Mouse (Mus musculus) brain, embryonic 14.5 days (tissue): ENCODE measurements at regions not wholly inside any gene's neighbourhood (a gene's known extent, or its start where the extent isn't known, plus 50 kb on each side); places are given as distances from the start of the nearest gene placed in this dataset.

Experiments
- CTCF ChIP-seq: fragments of 200-500 bp; IDR thresholded peaks from 2 replicates; pipeline ENCODE4 v1.5.1; 2012; ENCODE audit warnings: inconsistent platforms, mild to moderate bottlenecking, moderate library complexity, borderline replicate concordance; ENCODE audit not compliant: insufficient read depth, insufficient read length; ENCODE audit errors: extremely low read depth
- POLR2A ChIP-seq: fragments of 200-500 bp; IDR thresholded peaks from 2 replicates; pipeline ENCODE4 v1.6.1; 2012; ENCODE audit warnings: mild to moderate bottlenecking, inconsistent platforms, borderline replicate concordance; ENCODE audit not compliant: poor library complexity, insufficient read depth, insufficient read length, severe bottlenecking; ENCODE audit errors: extremely low read depth

DNA sequence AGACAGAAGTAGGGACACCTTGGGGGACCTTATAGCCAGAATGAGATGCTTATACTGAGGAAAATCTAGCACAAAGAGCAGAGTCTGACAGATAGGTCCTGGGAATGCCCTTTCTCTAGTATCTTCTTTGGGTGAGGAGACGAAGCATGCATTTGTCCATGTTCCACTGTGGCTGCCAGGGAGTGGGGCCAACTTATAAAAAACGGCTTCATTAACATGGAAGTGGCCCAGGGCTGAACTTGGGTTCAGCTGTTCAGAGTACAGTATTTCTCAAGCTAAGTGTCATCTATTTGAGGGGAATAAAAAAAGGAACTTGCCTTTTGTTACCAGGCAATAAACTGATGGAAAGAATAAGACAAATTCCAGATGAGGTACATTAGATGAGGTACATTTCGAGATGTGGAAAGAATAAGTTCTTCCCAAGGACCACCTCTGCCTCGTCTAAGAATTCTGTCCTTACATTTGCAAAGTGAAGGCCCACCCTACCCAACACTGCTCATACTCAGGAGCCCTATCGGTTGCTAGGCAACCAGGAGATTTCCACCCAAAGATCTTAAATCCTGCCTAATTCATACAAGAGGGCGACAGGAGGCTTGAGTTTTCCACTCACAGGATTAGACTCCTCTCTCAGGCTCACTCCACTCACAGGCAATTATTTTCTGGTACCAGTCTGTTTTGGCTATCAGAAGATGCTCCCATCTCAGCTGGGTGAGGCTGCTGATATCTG, 460.3 kb upstream of the 4930578C19Rik start:
- no peak for TF ChIP-seq CTCF
- no peak for TF ChIP-seq POLR2A
